22 mouse cellular contexts compared by ENCODE assay signal in the genomic region with DNA sequence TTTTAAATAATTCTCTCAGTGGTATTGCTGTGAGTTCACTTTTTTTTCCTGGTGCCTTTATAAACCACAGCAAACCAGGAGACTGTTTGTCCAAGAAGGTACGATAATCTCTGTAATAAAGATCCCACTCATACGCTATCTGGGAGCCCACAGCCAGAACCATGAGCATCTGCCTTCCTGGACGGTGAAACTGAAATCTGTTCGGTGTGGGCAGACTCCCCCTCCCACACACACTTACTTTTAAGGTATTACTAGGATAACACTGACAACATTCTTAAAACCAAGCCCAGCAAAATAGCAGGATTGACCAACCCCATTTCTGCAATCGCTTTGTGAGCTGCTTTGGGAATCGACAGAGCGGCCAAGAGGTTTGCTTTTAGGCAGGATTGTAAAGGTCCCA.
DNase-seq lines count a peak whose midpoint lies in the region; ATAC-seq lines count a peak whose summit lies in the region.
"Had no signal": no experiment of that assay in that cellular context is flagged by ENCODE, and none has a peak within 500 bp of the region (broad histone marks: within the 10 kb centered on the region; RNA-seq: fewer than 3 reads in every experiment).

No protein-coding gene starts in this region.

- intact Hi-C loops in left cerebral cortex, postnatal 25 days (cut with DNase I) = no loop called here
- intact Hi-C loops in left cerebral cortex, postnatal 14 days (cut with DNase I) = no loop called here

- DNase-seq in frontal cortex, postnatal 25 days (ENCODE audit: low spot score in 2 of 2) = no peak
- peak; percentile 7 to 37 for DNase-seq in left cerebral cortex, postnatal 25 days (ENCODE audit: low spot score in 2 of 2)
- no peak for DNase-seq in left cerebral cortex, postnatal 14 days (ENCODE audit: low spot score in 2 of 2)
- peak; percentile 8 to 29 for DNase-seq in right cerebral cortex, adult 2 months (ENCODE audit: low spot score in 2 of 2)
- no peak for DNase-seq in right cerebral cortex, adult 18-20 months
- DNase-seq in telencephalon, adult 2 months (ENCODE audit: low read depth, low spot score) = peak; percentile 42
- DNase-seq: adrenal gland, adult 8-10 months; cerebellum, adult 11 months; cerebellum, adult 2 months; cerebellum, adult 9-11 months; cerebellum, postnatal 25 days; forebrain, postnatal 0 days; gastrocnemius, postnatal 10 days; gastrocnemius, postnatal 36 days; heart, adult 2 months; heart, postnatal 14 days; heart, postnatal 4 days had no signal

- peak; percentile 83 for ATAC-seq in frontal cortex, adult (ENCODE audit: low TSS enrichment)
- ATAC-seq in activated CD4-positive, CD25-positive, alpha-beta regulatory T cell, adult 4 months = no peak
- ATAC-seq: CD4-positive, CD25-positive, alpha-beta regulatory T cell, adult 4 months; forebrain, embryonic 14.5 days; forebrain, postnatal 0 days; hindbrain, postnatal 0 days had no signal

Comparison
In these comparisons a context has a peak if more than half of its experiments do, and no peak if none do; other contexts are left out.
1. DNase-seq: peak in left cerebral cortex, postnatal 25 days (2 of 2), right cerebral cortex, adult 2 months (2 of 2) and telencephalon, adult 2 months (single experiment); none in frontal cortex, postnatal 25 days (0 of 2), left cerebral cortex, postnatal 14 days (0 of 2) and right cerebral cortex, adult 18-20 months (single experiment).